Comparison of ENCODE assay signal across 20 mouse cellular contexts in the genomic region with DNA sequence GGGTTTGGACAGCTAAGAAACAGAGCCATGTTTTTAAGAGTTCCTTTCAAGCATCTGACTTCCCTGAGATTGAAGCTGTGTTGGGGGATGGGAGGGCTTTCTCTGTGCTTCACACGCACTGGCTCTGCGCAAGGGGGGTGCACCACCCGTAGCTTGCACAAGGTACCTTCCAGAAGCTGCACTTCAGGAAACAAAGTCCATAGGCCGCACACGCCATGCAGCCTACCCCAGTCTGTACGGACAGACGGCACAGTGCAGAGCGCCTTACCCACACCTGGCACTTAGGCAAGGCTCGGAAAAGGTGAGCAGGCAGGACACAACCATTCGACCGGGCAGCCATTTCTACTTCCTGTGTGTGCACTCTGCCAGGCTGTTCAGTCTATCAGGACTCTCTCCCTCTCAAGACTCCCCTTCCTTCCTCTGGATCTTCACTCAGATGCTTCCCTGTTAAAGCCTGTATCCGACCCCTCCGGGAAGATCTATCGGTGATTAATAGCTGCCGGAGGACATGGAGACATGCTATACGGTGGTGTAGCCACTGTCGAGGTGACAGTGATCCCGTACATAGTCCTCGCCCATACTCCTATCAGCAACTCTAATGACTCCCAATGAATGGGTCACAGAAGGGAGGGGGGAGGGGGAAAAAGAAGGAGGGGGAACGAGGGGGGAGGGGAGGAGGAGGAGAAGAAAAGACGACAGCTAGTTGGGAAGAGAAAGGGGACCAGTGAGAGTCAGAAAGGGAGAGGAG.
DNase-seq lines count a peak whose midpoint lies in the region; ATAC-seq and TF ChIP-seq lines count a peak whose summit lies in the region.
"Had no signal": no experiment of that assay in that cellular context is flagged by ENCODE, and none has a peak within 500 bp of the region (broad histone marks: within the 10 kb centered on the region; RNA-seq: fewer than 3 reads in every experiment).

No protein-coding gene starts in this region.

- TF ChIP-seq CTCF in forebrain, postnatal 0 days (IDR thresholded peaks at IDR 0.05; ENCODE audit: low read depth), result no peak

- no peaks in the 10 kb centered on the region for H3K9me3 ChIP-seq in limb, embryonic 15.5 days
- no peaks in the 10 kb centered on the region for H3K9me3 ChIP-seq in limb, embryonic 10.5 days (replicated peaks)
- H3K9me3 ChIP-seq in forebrain, postnatal 0 days (ENCODE audit: low read length), result no peaks in the 10 kb centered on the region
- no peaks in the 10 kb centered on the region for H3K9me3 ChIP-seq in hindbrain, embryonic 14.5 days (ENCODE audit: control insufficient read depth, low read length)
- H3K9me3 ChIP-seq in neural tube, embryonic 13.5 days, result no peaks in the 10 kb centered on the region
- H3K9me3 ChIP-seq: embryonic facial prominence, embryonic 13.5 days; heart, embryonic 12.5 days; limb, embryonic 13.5 days; liver, embryonic 15.5 days; megakaryocyte, embryonic 14.5 days had no signal

- 77% methylated on average over 21 of the region's 21 CpGs for WGBS in limb, embryonic 15.5 days
- 78% methylated on average over 21 of the region's 21 CpGs for WGBS in limb, embryonic 10.5 days
- WGBS in forebrain, postnatal 0 days, result 77% methylated on average over 21 of the region's 21 CpGs
- WGBS in hindbrain, embryonic 14.5 days, result 65% methylated on average over 21 of the region's 21 CpGs
- WGBS in neural tube, embryonic 13.5 days, result 64% methylated on average over 21 of the region's 21 CpGs

- ATAC-seq in limb, embryonic 15.5 days (ENCODE audit: insufficient number of reproducible peaks, low FRiP score, low TSS enrichment, low read depth), result peak; percentile 13; the same call in 1 of the 2 replicates
- ATAC-seq in forebrain, postnatal 0 days, result peak; percentile 21; the same call in 1 of the 2 replicates
- ATAC-seq in hindbrain, embryonic 14.5 days (ENCODE audit: low FRiP score), result no peak
- peak; percentile 11; the same call in 1 of the 2 replicates for ATAC-seq in neural tube, embryonic 13.5 days (ENCODE audit: low read depth)
- ATAC-seq: activated CD4-positive, CD25-positive, alpha-beta regulatory T cell, adult 4 months; Patski had no signal

- H3K4me3 ChIP-seq in limb, embryonic 15.5 days, result no peak overlapping the region
- H3K4me3 ChIP-seq in limb, embryonic 10.5 days, result no peak overlapping the region
- no peak overlapping the region for H3K4me3 ChIP-seq in forebrain, postnatal 0 days (ENCODE audit: low read depth, low read length)
- no peak overlapping the region for H3K4me3 ChIP-seq in hindbrain, embryonic 14.5 days (replicated peaks; ENCODE audit: low read length)
- no peak overlapping the region for H3K4me3 ChIP-seq in neural tube, embryonic 13.5 days
- H3K4me3 ChIP-seq: embryonic facial prominence, embryonic 13.5 days; heart, embryonic 12.5 days; limb, embryonic 13.5 days; liver, embryonic 15.5 days; megakaryocyte, embryonic 14.5 days had no signal

- no peaks in the 10 kb centered on the region for H3K27me3 ChIP-seq in limb, embryonic 15.5 days
- H3K27me3 ChIP-seq in limb, embryonic 10.5 days (ENCODE audit: low read depth, poor library complexity, severe bottlenecking), result no peaks in the 10 kb centered on the region
- no peaks in the 10 kb centered on the region for H3K27me3 ChIP-seq in forebrain, postnatal 0 days (ENCODE audit: insufficient read depth, low read length)
- no peaks in the 10 kb centered on the region for H3K27me3 ChIP-seq in hindbrain, embryonic 14.5 days (ENCODE audit: control insufficient read depth, insufficient read depth, low read length)
- H3K27me3 ChIP-seq in neural tube, embryonic 13.5 days, result no peaks in the 10 kb centered on the region
- H3K27me3 ChIP-seq: embryonic facial prominence, embryonic 13.5 days; heart, embryonic 12.5 days; limb, embryonic 13.5 days; liver, embryonic 15.5 days; megakaryocyte, embryonic 14.5 days; Patski had no signal

- DNase-seq in limb, embryonic 10.5 days (ENCODE audit: low spot score), result no peak
- no peak for DNase-seq in forebrain, postnatal 0 days
- DNase-seq in hindbrain, embryonic 14.5 days (ENCODE audit: low spot score), result no peak
- DNase-seq in retina, embryonic 14.5 days (ENCODE audit: low spot score), result no peak
- no peak for DNase-seq in spleen, postnatal 36 days (ENCODE audit: low spot score in 2 of 2)
- DNase-seq: adrenal gland, postnatal 36 days; cerebellum, adult 8-10 months; heart, postnatal 4 days; kidney, adult 2 months; kidney, postnatal 14 days; lung, postnatal 10 days had no signal

- H3K4me1 ChIP-seq in limb, embryonic 15.5 days, result peaks cover 12% of the 10 kb centered on the region
- peaks cover 21% of the 10 kb centered on the region for H3K4me1 ChIP-seq in limb, embryonic 10.5 days
- no peaks in the 10 kb centered on the region for H3K4me1 ChIP-seq in forebrain, postnatal 0 days (ENCODE audit: insufficient read depth)
- H3K4me1 ChIP-seq in hindbrain, embryonic 14.5 days (replicated peaks; ENCODE audit: control insufficient read depth, insufficient read depth, low read length), result peaks cover 8% of the 10 kb centered on the region; the same call in 1 of the 2 replicates
- H3K4me1 ChIP-seq in neural tube, embryonic 13.5 days (replicated peaks), result peaks cover 45% of the 10 kb centered on the region

- no peak overlapping the region for H3K27ac ChIP-seq in limb, embryonic 15.5 days
- H3K27ac ChIP-seq in limb, embryonic 10.5 days, result no peak overlapping the region
- no peak overlapping the region for H3K27ac ChIP-seq in forebrain, postnatal 0 days (ENCODE audit: low read depth, low read length)
- H3K27ac ChIP-seq in hindbrain, embryonic 14.5 days, result 0 out of 2 replicates have a peak overlapping the region, but pooled peaks have one; percentile 0
- no peak overlapping the region for H3K27ac ChIP-seq in neural tube, embryonic 13.5 days (replicated peaks)
- H3K27ac ChIP-seq: embryonic facial prominence, embryonic 13.5 days; limb, embryonic 13.5 days; liver, embryonic 15.5 days had no signal

- H3K36me3 ChIP-seq in limb, embryonic 15.5 days, result peaks cover 30% of the 10 kb centered on the region
- H3K36me3 ChIP-seq in limb, embryonic 10.5 days, result peaks cover 44% of the 10 kb centered on the region
- peaks cover 16% of the 10 kb centered on the region for H3K36me3 ChIP-seq in forebrain, postnatal 0 days (ENCODE audit: insufficient read depth)
- H3K36me3 ChIP-seq in hindbrain, embryonic 14.5 days (replicated peaks; ENCODE audit: control insufficient read depth, insufficient read depth), result peaks cover 22% of the 10 kb centered on the region
- H3K36me3 ChIP-seq in neural tube, embryonic 13.5 days, result peaks cover 29% of the 10 kb centered on the region

- no peak overlapping the region for H3K9ac ChIP-seq in limb, embryonic 15.5 days
- H3K9ac ChIP-seq in forebrain, postnatal 0 days, result no peak overlapping the region
- H3K9ac ChIP-seq in hindbrain, embryonic 14.5 days, result no peak overlapping the region
- H3K9ac ChIP-seq in neural tube, embryonic 13.5 days, result no peak overlapping the region
- H3K9ac ChIP-seq: embryonic facial prominence, embryonic 13.5 days; heart, embryonic 12.5 days; limb, embryonic 13.5 days; liver, embryonic 15.5 days had no signal

- H3K4me2 ChIP-seq in limb, embryonic 15.5 days, result no peak overlapping the region
- H3K4me2 ChIP-seq in forebrain, postnatal 0 days (ENCODE audit: low read depth), result no peak overlapping the region
- no peak overlapping the region for H3K4me2 ChIP-seq in hindbrain, embryonic 14.5 days (replicated peaks)
- H3K4me2 ChIP-seq in neural tube, embryonic 13.5 days, result no peak overlapping the region
- H3K4me2 ChIP-seq: embryonic facial prominence, embryonic 13.5 days; heart, embryonic 12.5 days; limb, embryonic 13.5 days; liver, embryonic 15.5 days had no signal
